Mouse (Mus musculus) forebrain, embryonic 10.5 days (tissue): ENCODE measurements at regions not wholly inside any gene's neighbourhood (a gene's known extent, or its start where the extent isn't known, plus 50 kb on each side); places are given as distances from the start of the nearest gene placed in this dataset.

Experiments used
- DNase-seq: peaks from one replicate; pipeline ENCODE4 v3.0.0-alpha.2; 2017; ENCODE audit warnings: low spot score; ENCODE audit errors: extremely low spot score
- H3K27ac ChIP-seq: fragments of 300-500 bp; sonication (generic); 2 replicates; pipeline ENCODE4 v1.5.1; 2016; ENCODE audit warnings: mild to moderate bottlenecking
- H3K27me3 ChIP-seq: fragments of 300-500 bp; sonication (generic); 2 replicates; pipeline ENCODE4 v1.6.1; 2016; ENCODE audit warnings: mild to moderate bottlenecking; ENCODE audit not compliant: poor library complexity, severe bottlenecking
- H3K36me3 ChIP-seq: fragments of 300-500 bp; sonication (generic); replicated peaks from 2 replicates; pipeline ENCODE4 v1.6.1; 2016; ENCODE audit warnings: mild to moderate bottlenecking, moderate library complexity
- H3K4me1 ChIP-seq: fragments of 300-500 bp; sonication (generic); 2 replicates; pipeline ENCODE4 v1.6.1; 2016
- H3K4me3 ChIP-seq: fragments of 300-500 bp; sonication (generic); 2 replicates; pipeline ENCODE4 v1.5.1; 2016; ENCODE audit warnings: mild to moderate bottlenecking, moderate library complexity
- H3K9me3 ChIP-seq: fragments of 300-500 bp; sonication (generic); 2 replicates; pipeline ENCODE4 v1.6.1; 2016; ENCODE audit warnings: mild to moderate bottlenecking, moderate library complexity
- WGBS: fragments of 180-500 bp; shearing (Covaris S2); methylation state at CpG from one replicate; pipeline ENCODE4 v1.1.7; 2016; 5-methylcytosine and 5-hydroxymethylcytosine counted together

GRCm38 (mm10) chr16:93245738-93246137, 358.1 kb downstream of the Setd4 start:
- H3K9me3 ChIP-seq, result no peaks in the 10 kb centered on the region
- 87% methylated on average over 6 of the region's 6 CpGs for WGBS
- peaks cover 9% of the 10 kb centered on the region for H3K4me1 ChIP-seq
- H3K27me3 ChIP-seq, result no peaks in the 10 kb centered on the region
- DNase-seq, result no peak
- H3K4me3 ChIP-seq, result no peak overlapping the region
- H3K27ac ChIP-seq, result no peak overlapping the region
- H3K36me3 ChIP-seq, result no peaks in the 10 kb centered on the region

- no peaks in the 10 kb centered on the region for H3K36me3 ChIP-seq
- 89% methylated on average over 4 of the region's 4 CpGs for WGBS
- no peaks in the 10 kb centered on the region for H3K27me3 ChIP-seq
- no peak overlapping the region for H3K27ac ChIP-seq
- H3K9me3 ChIP-seq, result no peaks in the 10 kb centered on the region
- H3K4me3 ChIP-seq, result no peak overlapping the region
- no peak for DNase-seq
- H3K4me1 ChIP-seq, result no peaks in the 10 kb centered on the region
Measured at GRCm38 (mm10) chr16:93238898-93239297, 365.0 kb downstream of the Setd4 start.

GRCm38 (mm10) chr16:93238326-93238725, 365.5 kb downstream of the Setd4 start:
- H3K36me3 ChIP-seq, result no peaks in the 10 kb centered on the region
- H3K4me1 ChIP-seq, result no peaks in the 10 kb centered on the region
- WGBS, result 90% methylated on average over 4 of the region's 4 CpGs
- H3K27ac ChIP-seq, result no peak overlapping the region
- H3K4me3 ChIP-seq, result no peak overlapping the region
- no peak for DNase-seq
- no peaks in the 10 kb centered on the region for H3K27me3 ChIP-seq
- H3K9me3 ChIP-seq, result peaks cover under 1% of the 10 kb centered on the region; the same call in 1 of the 2 replicates

- no peaks in the 10 kb centered on the region for H3K36me3 ChIP-seq
- DNase-seq, result no peak
- no peak overlapping the region for H3K4me3 ChIP-seq
- no peaks in the 10 kb centered on the region for H3K4me1 ChIP-seq
- H3K27ac ChIP-seq, result no peak overlapping the region
- whole genome bisulfite sequencing, result 91% methylated on average over 7 of the region's 7 CpGs
- no peaks in the 10 kb centered on the region for H3K27me3 ChIP-seq
- H3K9me3 ChIP-seq, result no peaks in the 10 kb centered on the region
Measured at GRCm38 (mm10) chr16:93225644-93226043, 378.2 kb downstream of the Setd4 start.

- Histone ChIP-seq H3K9me3 (no peaks in the 10 kb centered on the region), H3K27me3 (no peaks in the 10 kb centered on the region), H3K27ac (no peak overlapping the region), H3K36me3 (no peaks in the 10 kb centered on the region), H3K4me1 (no peaks in the 10 kb centered on the region), H3K4me3 (no peak overlapping the region)
- no peak for DNase-seq
- WGBS, result 92% methylated on average over 2 of the region's 2 CpGs
Measured at GRCm38 (mm10) chr16:93225196-93225595, 378.7 kb downstream of the Setd4 start.

GRCm38 (mm10) chr16:93219731-93220130, 384.1 kb downstream of the Setd4 start:
- Histone ChIP-seq H3K27me3 (no peaks in the 10 kb centered on the region), H3K4me3 (no peak overlapping the region), H3K4me1 (peaks cover 10% of the 10 kb centered on the region), H3K27ac (no peak overlapping the region), H3K36me3 (no peaks in the 10 kb centered on the region), H3K9me3 (no peaks in the 10 kb centered on the region)
- WGBS, result 94% methylated on average over 9 of the region's 9 CpGs
- no peak for DNase-seq

GRCm38 (mm10) chr16:93218402-93218801, 385.5 kb downstream of the Setd4 start:
- Histone ChIP-seq H3K9me3 (no peaks in the 10 kb centered on the region), H3K27ac (no peak overlapping the region), H3K4me3 (no peak overlapping the region), H3K27me3 (no peaks in the 10 kb centered on the region), H3K4me1 (peaks cover 10% of the 10 kb centered on the region), H3K36me3 (no peaks in the 10 kb centered on the region)
- WGBS, result 69% methylated on average over 10 of the region's 10 CpGs
- DNase-seq, result no peak

- DNase-seq, result no peak
- Histone ChIP-seq H3K4me1 (peaks cover 10% of the 10 kb centered on the region), H3K4me3 (no peak overlapping the region), H3K9me3 (no peaks in the 10 kb centered on the region), H3K27me3 (no peaks in the 10 kb centered on the region), H3K27ac (no peak overlapping the region), H3K36me3 (no peaks in the 10 kb centered on the region)
- WGBS, result 35% methylated on average over 12 of the region's 12 CpGs
Measured at GRCm38 (mm10) chr16:93217600-93218226, 386.1 kb downstream of the Setd4 start.

- H3K4me1 ChIP-seq, result peaks cover 10% of the 10 kb centered on the region
- no peaks in the 10 kb centered on the region for H3K36me3 ChIP-seq
- no peaks in the 10 kb centered on the region for H3K27me3 ChIP-seq
- 95% methylated on average over 4 of the region's 4 CpGs for WGBS
- no peaks in the 10 kb centered on the region for H3K9me3 ChIP-seq
- H3K27ac ChIP-seq, result no peak overlapping the region
- DNase-seq, result no peak
- H3K4me3 ChIP-seq, result no peak overlapping the region
Measured at GRCm38 (mm10) chr16:93215630-93216029, 388.2 kb downstream of the Setd4 start.

GRCm38 (mm10) chr16:93213618-93214017, 387.7 kb upstream of the Runx1 start:
- DNase-seq, result no peak
- Histone ChIP-seq H3K36me3 (no peaks in the 10 kb centered on the region), H3K27ac (no peak overlapping the region), H3K4me3 (no peak overlapping the region), H3K4me1 (peaks cover 10% of the 10 kb centered on the region), H3K9me3 (no peaks in the 10 kb centered on the region), H3K27me3 (no peaks in the 10 kb centered on the region)
- WGBS, result 96% methylated on average over 6 of the region's 6 CpGs

GRCm38 (mm10) chr16:93207675-93208074, 381.7 kb upstream of the Runx1 start:
- Histone ChIP-seq H3K36me3 (no peaks in the 10 kb centered on the region), H3K27me3 (no peaks in the 10 kb centered on the region), H3K9me3 (no peaks in the 10 kb centered on the region), H3K4me1 (no peaks in the 10 kb centered on the region; the same call in 1 of the 2 replicates), H3K4me3 (no peak overlapping the region), H3K27ac (no peak overlapping the region)
- no peak for DNase-seq
- WGBS, result 86% methylated on average over 3 of the region's 3 CpGs

GRCm38 (mm10) chr16:93207217-93207616, 381.3 kb upstream of the Runx1 start:
- no peaks in the 10 kb centered on the region for H3K27me3 ChIP-seq
- no peaks in the 10 kb centered on the region for H3K9me3 ChIP-seq
- no peak overlapping the region for H3K4me3 ChIP-seq
- H3K4me1 ChIP-seq, result no peaks in the 10 kb centered on the region; the same call in 1 of the 2 replicates
- H3K27ac ChIP-seq, result no peak overlapping the region
- 92% methylated on average over 5 of the region's 5 CpGs for WGBS
- no peaks in the 10 kb centered on the region for H3K36me3 ChIP-seq
- DNase-seq, result no peak

- Histone ChIP-seq H3K4me3 (no peak overlapping the region), H3K27ac (no peak overlapping the region), H3K27me3 (no peaks in the 10 kb centered on the region), H3K9me3 (no peaks in the 10 kb centered on the region), H3K36me3 (no peaks in the 10 kb centered on the region), H3K4me1 (no peaks in the 10 kb centered on the region)
- WGBS, result 85% methylated on average over 4 of the region's 4 CpGs
- no peak for DNase-seq
Measured at GRCm38 (mm10) chr16:93206325-93206724, 380.4 kb upstream of the Runx1 start.

- no peak overlapping the region for H3K4me3 ChIP-seq
- H3K27me3 ChIP-seq, result no peaks in the 10 kb centered on the region
- H3K27ac ChIP-seq, result no peak overlapping the region
- DNase-seq, result no peak
- H3K36me3 ChIP-seq, result no peaks in the 10 kb centered on the region
- no peaks in the 10 kb centered on the region for H3K9me3 ChIP-seq
- no peaks in the 10 kb centered on the region for H3K4me1 ChIP-seq
- WGBS, result 79% methylated on average over 4 of the region's 4 CpGs
Measured at GRCm38 (mm10) chr16:93204601-93205000, 378.7 kb upstream of the Runx1 start.
